Mouse (Mus musculus): Measurements from ENCODE around the gene Snd1. TPM values are rescaled to one million over a fixed set of nuclear protein-coding genes. Genes with fewer than 3 reads are reported as not detected.
A peak's percentile ranks its signal among the peaks of the same experiment; 100 is the strongest.
"Not testable (repeated sequence)": the region's sequence is repeated elsewhere in the genome, so short reads cannot be mapped to it uniquely, and the experiment has no call there.

Gene Snd1
- total RNA-seq, 2 experiments from 2014 or later, result 112 to 139 TPM

DNA sequence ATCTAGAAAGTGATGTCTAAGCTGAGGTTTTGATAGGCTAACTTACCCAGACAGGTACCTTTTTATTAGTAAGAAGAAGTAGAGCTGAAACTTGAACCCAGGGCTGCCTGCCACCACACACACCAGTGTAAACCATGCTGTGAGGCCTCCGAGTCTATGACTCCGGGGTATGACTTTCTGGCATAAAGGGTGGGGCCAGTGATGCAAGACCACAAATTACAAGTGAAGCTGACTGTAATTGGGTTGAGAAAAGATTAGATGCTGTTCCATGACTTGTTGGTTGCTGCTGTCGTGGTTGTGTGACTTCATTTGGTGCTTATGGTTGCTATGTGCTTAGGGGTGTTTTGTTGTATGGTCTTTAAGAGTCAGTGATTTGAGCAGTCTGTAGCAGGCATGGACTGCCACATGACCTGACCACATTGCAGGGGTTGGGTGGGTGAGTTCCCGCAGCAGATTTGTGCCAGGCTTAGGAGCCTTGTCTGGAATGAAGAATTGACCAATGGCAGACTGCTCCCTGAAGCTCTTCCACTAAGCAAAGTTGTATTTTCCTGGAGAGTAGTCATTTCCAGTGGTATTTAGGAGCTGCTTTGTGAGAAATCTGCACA lies 7.9 kb downstream of the Snd1 start:
- no peak for DNase-seq (ENCODE audit: low spot score in 2 of 2)

DNA sequence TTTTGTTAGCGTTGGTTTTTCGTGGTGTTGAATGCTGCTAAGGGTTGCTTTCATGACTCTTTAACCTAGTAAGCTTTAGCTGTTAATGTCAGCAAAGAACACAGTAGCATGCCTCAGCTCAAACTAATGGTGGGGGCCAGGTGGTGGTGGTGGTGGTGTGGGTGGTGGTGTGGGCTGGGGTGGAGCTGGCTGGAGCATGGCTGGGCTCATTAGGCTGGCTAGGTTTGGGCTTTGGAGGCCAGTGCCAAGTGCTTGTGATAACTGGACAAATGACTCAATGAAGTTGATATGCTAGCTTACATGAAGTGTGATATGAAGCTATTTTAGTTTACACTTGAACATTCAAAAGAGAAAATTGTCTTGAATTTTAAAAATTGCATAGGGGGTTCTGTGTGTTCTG lies 11.1 kb downstream of the Snd1 start:
- DNase-seq (ENCODE audit: low spot score in 2 of 2), result no peak

DNA sequence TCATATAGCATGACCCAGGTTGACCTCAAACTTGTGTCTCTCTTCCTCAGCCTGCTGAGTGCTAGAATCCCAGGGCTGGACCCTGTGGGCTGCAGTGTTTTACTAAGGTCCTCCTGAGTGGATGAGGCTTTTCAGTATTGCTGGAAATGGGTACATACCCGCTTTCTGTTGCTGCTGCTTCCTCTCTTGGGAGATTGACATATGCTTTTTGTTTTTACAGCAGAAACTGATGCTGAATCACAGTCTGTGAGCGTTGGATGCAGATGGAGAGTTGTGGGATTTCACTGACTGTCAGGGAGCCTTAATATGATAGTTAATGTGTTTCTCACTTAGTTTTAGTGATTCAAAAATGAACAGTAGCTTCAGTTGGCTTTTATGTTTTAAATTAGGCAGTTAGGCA lies 11.5 kb downstream of the Snd1 start:
- no peak for DNase-seq (ENCODE audit: low spot score in 2 of 2)

DNA sequence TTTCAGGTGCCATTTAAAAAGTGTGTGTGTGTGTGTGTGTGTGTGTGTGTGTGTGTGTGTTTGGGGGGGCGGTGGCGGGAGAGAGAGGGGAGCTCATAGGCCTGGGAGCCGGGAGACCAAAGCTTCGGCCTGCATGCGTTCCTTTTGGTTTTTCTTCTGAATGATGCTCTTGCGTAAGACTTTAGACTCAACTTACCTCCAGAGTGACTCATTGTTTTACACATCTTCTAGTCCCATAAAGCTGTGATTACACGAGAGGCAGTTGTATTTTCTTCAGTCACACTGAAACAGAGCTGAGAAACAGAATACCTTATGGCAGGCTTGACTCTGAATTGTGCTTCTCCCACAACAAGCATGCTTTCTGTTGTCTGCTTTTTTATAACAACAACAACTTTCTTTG lies 12.0 kb downstream of the Snd1 start:
- DNase-seq (ENCODE audit: low spot score in 2 of 2), result no peak

DNA sequence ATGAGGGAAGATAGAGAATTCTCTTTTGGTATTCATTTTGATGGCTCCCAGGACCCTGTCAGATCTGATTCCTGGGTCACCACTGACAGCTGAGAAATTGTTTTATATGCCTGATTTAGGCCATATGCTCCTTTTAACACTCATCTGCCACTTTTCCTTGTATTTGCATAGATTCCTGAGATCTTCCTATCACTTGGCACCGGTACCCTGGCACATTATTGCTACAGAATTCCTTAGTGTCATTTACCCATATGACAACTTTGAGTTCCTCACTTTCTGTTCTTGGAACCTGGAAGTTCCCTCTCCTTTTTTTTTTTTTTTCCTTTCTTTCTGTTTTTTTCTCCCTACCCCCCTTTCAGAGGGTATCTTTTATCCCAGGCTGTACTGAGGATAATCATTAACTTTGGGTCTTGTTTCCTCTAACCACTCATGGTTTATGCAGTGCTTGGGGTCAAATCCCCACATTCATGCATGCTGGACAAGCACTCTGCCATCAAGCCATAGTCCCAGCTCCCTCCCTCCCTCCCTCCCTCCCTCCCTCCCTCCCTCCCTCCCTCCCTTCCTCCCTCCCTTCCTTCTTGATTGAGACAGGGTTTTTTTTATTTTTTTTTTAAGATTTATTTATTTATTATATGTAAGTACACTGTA lies 13.4 kb downstream of the Snd1 start:
- DNase-seq (ENCODE audit: low spot score in 2 of 2), result no peak

DNA sequence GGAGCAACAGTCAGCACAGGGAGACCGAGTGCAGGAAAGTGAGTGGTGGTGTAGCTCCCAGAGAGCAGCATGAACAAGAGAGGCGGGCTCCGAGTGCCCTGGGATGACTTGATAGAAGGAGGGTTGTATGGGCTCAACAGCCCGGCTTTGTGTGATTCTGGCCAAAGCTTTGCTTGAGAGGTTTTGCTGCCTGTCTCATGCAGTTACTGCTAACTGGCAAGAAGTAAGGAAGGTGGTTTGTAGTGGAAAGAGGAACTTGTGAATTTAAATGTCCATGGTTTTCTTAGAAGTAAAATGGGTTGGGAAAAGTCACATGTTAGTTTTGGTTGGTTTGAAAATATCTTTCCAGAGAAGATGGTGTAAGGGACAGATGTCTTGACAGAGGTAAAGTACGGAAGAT lies 15.7 kb downstream of the Snd1 start:
- DNase-seq (ENCODE audit: low spot score in 2 of 2), result no peak

DNA sequence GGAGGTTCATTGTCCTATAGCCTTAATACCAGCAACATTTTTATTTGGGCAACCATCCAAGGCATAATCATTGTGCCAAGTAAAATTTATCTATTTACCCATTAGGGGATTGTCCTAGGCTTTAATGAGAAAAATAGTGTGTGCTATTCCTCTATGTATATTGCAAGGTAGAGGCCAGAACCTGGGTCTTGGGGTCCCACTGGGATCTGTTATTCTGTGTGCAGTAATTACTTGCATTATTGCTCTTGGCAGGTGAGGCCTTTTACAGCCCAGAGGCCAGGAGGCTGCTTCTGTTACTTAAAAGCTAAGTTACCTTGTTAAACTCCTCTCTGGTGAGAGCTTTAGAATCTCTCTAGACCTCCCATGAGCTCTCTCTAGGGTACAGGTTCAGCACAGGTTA lies 16.3 kb downstream of the Snd1 start:
- no peak for DNase-seq (ENCODE audit: low spot score in 2 of 2)

DNA sequence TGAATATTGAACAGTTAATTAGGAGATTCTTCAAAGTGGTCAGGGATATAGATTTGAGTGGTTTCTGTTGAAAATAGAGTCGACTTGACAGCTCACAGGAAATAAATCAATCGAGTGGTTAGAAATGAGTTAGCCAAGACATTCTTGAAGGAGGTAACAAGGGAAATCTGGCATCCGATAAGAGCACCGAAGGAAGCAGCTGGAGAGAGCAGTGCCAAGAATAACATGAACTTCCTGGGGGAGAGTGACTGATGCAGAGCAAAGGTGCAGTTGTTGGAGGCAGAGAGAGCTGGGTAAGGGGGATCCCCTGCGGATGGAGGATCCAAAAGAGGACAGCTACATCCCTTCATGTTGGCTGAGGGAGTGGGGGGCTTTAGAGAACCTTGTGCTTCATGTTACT lies 22.9 kb downstream of the Snd1 start:
- no peak for DNase-seq (ENCODE audit: low spot score in 2 of 2)

DNA sequence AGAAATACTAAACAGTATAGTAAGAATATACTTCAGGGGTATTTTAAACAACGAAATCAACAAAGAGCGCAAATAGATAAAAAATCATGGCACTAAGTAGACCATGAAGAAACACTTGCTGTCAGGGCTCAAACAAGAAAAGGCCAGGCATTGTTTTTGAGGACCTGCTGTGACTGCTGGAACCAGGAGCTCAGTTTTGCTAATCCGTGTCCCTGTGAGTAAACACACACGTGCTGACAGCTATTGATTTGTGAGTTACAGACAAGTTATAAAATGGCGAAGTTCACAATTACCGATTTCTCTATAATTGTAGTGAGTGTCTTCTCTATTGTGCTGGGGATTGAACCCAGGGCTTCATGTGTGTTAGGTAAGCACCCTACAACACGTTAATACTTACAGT lies 27.6 kb downstream of the Snd1 start:
- no peak for DNase-seq (ENCODE audit: low spot score in 2 of 2)

DNA sequence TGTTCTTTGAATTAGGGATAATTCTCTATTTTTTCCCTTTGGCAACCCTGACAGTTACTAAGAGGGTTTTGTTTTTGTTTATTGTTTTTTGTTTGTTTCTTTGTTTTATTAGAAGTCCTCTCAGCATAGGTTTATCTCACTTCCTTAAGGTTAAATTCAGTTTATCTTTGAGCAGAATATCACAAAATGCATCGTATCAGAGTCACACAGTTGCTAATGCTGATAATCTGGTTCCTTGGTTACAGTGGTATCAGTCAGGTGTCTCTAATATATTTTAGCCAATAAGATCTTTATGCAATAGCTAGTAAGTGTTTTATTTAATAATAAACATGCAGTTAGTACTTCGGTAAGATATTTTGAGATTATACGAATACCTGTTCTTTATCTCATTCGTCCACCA lies 28.2 kb downstream of the Snd1 start:
- DNase-seq (ENCODE audit: low spot score in 2 of 2), result no peak

DNA sequence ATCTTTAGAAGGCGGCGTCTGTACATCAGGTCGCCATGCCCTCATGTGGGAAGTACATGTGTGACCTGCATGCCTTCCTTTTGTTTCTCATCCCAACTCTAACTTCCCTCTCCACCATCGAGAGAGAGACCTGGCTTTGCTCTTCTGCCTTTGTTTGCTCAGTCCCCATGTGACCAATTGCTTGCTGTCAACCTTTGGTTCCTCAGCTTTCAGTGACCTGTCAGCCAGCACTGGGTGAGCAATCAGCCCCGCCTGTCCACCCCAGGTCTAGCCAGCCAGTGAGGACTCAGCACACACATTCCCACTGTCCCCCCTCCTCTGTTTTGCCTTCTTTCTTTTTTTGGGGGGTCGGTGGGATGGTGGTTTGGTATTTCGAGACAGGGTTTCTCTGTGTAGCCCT lies 29.7 kb downstream of the Snd1 start:
- DNase-seq (ENCODE audit: low spot score in 2 of 2), result no peak

DNA sequence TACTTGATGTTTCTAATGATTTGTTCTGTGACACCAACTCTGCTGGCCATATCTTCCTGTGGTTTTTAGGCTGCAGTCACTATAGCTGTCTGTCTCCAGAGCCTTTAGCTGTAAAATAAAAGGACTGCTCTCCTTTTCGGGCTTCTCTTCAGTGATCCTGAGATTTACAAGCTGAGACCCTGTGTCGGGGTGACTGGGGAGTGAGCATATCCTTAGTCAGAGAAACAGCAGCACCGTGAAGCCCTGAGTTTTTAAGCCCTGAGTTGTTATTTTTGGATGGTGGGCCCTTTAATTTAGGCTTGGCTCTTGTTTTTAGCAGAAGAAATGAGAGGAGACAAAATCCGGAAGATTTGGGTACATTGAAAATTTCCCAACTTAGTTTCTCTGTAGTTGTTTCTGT lies 32.8 kb downstream of the Snd1 start:
- DNase-seq (ENCODE audit: low spot score in 2 of 2), result no peak

DNA sequence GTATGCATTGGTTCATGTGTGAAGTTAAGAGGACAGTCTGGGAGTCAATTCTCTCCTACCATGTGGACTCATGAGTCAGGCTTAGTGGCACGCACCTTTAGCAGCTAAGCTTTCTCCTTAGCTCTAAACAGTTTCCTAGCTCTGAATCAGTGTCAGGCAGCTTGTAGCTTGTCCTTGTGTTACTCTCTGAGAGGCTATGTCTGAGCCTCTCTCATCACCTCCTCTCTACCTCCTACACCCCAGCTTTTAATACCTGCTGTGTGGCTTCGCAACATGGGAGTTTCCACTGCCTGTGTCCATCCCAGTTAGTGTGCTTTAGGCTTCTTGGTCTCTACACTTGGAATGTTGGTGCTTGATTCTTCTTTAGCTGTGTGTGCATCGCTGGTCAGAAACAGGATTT lies 39.3 kb downstream of the Snd1 start:
- no peak for DNase-seq (ENCODE audit: low spot score in 2 of 2)

DNA sequence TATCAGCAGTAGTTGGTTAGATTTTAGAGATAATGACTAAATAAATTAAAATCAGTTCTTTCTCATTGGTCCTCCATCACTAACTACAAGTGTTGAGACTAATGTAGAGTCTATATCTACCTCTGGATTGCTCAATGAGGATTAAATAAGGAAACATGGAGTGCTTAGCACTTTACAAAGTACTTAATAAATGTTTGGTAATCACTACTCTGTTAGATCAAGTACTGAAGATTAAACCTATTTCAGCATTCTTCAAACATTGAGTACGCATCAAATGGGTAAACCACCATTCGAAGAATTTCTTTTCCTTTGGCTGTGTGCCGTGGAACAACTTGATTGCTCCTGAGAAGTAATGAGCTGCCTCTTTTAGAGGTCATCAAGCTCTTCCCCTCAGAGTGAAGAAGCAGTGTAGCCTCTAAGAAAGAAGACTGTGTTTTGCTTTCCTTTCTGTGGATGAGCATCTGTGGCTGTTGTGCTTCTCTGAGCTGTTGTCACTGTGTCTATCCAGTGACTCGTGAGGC lies 40.0 kb downstream of the Snd1 start:
- no peak for DNase-seq (ENCODE audit: low spot score in 2 of 2)

DNA sequence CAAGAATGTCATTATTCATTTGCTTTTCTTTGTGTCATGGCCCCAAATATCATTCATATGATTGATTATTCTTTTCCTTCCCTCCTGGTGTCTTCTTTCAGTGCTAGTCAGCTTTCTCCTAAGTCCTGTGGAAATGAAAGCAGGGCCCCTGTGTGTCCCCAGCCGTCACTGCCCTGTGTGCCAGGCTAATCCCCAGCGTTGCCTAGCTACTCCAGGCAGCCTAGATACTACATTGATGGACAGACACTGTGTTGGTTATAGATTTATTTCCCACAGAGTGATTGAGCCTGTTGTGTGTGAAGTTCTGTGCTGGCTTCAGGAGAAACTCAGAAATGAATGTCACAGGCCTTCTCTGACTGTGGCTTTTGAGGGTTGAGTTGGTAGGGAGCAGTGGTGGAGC lies 41.7 kb downstream of the Snd1 start:
- DNase-seq (ENCODE audit: low spot score in 2 of 2), result no peak

DNA sequence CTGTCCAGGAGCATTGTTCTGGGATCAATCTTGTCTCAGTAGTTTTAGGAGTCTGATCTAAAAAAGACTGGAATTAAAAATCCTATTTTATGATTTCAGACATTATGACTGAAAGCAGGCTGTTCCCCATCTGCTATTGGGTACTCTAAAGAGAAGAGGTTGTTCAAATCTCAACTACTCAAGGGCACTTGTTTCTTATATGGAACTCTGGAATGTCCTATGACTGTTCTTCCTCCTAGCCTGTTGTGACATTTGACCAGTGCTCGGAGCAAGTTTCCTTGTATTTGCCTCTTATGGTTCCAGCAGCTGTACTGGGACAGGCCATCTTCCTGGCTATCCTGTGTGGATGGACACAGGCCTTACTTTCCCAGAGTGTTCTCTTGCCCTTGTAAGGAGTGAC lies 42.1 kb downstream of the Snd1 start:
- DNase-seq (ENCODE audit: low spot score in 2 of 2), result no peak

DNA sequence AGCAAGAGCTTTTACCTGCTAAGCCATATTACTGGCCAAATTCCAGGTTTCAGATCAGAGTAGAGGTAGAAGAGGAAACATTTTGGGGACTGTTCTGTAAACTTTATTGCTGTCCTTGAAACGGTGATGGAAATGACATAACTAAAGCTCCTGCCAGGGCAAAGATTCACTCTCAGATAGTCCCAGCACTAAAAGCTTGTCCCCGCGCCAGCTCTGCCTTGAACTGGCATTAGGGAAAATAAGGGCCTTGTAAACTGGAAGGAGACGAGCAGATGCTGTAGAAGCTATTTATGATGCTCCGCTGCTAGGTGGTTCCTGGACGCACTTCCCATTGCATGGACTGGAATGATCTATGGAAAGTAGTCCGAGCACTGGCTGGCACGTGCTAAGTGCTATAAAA lies 44.5 kb downstream of the Snd1 start:
- peak in 1 of 2 experiments; percentile 10 for DNase-seq (ENCODE audit: low spot score in 2 of 2)

DNA sequence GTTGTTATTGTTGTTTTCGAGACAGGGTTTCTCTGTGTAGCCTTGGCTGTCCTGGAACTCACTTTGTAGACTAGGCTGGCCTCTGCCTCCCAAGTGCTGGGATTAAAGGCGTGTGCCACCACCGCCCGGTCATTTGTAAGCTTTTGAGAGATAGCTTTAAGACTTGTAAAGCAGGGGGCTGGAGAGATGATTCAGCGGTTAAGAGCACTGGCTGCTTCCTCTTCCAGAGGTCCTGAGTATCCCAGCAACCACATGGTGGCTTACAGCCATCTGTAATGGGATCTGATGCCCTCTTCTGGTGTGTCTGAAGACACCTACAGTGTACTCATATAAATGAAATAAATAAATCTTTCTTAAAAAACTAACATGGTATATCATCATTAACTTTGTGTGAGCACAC lies 45.8 kb downstream of the Snd1 start:
- not testable (repeated sequence) for DNase-seq (ENCODE audit: low spot score in 2 of 2)

DNA sequence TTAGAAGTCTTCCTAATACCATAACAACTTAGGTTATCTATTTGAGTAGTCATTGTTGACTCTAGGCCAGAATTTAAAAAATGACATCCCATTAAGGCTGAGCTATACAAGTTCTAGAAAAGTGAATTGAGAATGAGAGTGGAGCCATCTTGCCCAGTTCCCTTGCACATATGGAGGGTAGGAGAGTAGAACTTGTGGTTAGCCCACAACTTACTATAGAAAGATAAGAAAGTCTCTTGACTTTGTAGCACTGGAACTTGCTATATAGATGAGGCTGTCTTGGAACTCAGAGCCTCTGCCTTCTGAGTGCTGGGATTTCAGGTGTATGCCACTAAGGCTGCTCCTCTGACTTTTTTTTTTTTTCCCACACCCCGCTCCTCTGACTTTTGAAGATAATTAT lies 46.5 kb downstream of the Snd1 start:
- DNase-seq (ENCODE audit: low spot score in 2 of 2), result no peak

DNA sequence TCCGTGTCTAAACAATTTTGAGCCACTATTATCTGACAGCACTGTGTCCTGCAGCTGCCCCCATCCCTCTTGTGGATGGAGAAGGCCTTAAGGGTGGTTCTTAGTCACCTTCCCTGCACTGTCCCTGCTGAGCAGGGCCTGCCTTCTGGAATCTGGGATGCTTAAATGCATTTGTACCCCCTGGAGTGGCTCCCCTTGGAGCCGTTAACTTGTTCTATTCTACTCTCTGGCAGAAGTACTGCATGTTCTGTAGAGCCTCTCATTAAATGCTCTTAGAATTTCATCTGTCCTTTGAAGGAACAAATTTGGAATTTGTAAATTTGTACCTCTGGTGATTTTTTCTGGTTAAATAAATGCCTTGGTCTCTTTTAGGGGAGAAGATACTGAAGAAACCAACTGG lies 50.6 kb downstream of the Snd1 start:
- DNase-seq (ENCODE audit: low spot score in 2 of 2), result no peak

DNA sequence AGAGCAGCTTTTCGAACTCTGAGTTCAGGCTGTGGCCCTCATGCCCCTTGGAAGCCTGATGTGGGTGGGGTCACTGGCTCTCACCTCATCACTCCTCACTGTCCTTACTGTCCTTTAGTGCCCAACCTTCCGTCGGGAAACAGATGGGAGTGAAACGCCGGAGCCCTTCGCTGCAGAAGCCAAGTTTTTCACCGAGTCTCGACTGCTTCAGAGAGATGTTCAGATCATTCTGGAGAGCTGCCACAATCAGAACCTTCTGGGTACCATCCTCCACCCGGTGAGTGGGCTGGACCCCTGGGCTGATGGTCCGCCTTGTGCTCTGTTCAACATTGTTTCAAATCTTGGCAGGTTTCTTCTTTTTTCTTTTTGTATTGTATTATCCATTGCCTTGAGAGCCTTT lies 52.5 kb downstream of the Snd1 start:
- DNase-seq (ENCODE audit: low spot score in 2 of 2), result no peak

DNA sequence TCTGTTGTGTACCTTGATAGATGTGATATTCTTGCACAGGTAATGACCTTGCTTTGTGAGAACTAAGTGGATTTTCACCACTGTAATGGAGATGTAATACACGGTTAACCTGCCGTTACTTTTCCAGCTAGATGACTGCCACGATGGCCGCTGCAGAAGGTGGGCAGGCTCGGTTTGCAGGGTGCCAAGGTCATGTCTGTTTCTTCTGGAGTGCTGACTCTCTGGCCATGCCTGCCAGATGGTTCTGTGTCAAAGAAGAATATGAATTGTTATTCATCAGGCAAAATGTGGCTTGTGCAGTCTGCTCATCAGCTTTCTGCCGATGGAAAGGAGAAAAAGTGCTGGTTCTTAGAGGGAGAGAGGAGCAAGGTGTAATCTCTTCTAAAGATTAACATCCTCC lies 53.3 kb downstream of the Snd1 start:
- DNase-seq (ENCODE audit: low spot score in 2 of 2), result no peak

DNA sequence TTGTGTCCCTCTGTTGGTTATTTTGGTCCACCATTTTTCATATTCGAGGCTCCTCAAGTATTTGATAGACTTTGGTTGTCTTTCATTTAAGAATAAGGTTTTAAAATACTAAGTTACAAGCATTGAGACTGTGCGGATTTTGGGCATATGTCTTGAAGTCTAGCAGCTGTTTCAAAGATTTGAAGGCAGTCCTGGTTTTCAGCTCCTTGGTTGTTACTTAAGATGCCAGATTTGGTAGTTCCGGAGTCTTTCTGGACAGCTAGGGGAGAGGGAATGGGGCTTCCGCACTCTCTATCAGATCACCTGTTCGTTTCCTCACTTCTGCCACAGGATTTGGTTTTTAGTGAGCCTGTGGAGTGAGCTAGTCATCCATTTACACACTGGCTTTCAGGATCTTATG lies 61.5 kb downstream of the Snd1 start:
- DNase-seq (ENCODE audit: low spot score in 2 of 2), result no peak

Data from adrenal gland, adult 18-20 months (tissue).